Mouse (Mus musculus) T-helper 17 cell (primary cell): ENCODE results near the gene 2010111I01Rik.

Experiments used
- in situ Hi-C, 2 experiments: fragments of 300-600 bp; cut with MboI, MseI; formaldehyde crosslinking; loops; 1 replicate in 1 of 2; 2 replicates in 1 of 2; pipeline ENCODE4 v1.15.1; 2025; ENCODE audit warnings: high pct_unique_total_duplicates in 2 of 2

The 2010111I01Rik gene

DNA sequence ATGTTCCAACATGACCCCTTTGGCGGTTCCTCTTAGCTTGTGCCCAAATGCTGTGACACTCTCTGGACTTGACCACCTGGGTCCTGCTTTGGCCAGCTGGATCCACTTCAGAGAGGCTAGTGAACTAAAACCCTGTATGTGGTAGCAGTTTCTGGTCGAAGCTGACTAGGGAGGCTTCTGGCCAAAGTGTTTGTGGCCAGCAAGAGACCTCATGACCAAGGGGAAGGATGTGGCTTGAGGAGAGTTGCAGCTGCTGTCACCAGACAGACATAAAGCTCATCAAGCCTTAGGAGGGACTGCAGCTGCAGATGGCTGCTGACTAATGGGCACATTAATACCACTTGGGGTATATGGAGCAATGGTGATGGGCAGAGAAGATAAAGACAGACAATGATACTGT, 143.9 kb downstream of the 2010111I01Rik start:
- in situ Hi-C loops: loop anchor here in 1 of 2 experiments (25.0 kb wide), 1 partner anchor 971 kb away; the partner anchor contains the start of gene Zfp808

DNA sequence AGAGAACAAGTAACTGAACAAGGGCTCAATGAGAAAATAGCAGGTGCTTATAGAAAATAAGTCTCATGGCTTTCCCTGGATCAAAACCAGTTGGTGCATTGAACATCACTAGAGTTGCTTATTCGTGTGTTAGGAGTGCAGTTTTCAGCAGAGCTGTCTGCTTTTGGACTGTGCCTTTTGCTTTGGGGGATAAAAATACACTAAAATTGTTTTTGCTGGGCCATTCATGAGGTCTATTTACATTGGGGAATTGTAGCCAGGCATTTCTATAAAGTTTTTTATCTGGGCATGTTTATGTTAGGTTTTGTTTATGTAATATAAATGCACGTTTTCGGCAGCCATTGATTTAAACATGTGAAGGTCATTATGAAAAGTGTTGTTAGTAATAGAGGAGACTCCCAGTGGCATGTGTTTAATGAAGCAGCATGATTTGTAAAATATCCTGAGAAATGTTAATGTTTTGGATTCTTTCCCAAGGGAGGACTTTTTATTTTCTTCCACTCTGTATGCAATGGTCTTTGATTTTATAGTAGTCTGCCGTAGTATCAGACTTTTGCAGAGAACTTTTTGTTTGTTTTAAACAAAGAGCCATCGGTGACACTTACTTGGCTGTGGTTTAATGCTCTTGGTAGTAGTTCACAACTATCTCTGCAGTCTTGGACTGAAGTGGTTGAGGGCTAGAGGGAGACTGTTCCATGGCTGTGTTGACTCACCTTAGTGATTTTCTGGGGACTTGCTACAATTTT, 146.8 kb downstream of the 2010111I01Rik start:
- in situ Hi-C loops: loop anchor here in 1 of 2 experiments (25.0 kb wide), 1 partner anchor 974 kb away; the partner anchor contains the start of gene Zfp808

DNA sequence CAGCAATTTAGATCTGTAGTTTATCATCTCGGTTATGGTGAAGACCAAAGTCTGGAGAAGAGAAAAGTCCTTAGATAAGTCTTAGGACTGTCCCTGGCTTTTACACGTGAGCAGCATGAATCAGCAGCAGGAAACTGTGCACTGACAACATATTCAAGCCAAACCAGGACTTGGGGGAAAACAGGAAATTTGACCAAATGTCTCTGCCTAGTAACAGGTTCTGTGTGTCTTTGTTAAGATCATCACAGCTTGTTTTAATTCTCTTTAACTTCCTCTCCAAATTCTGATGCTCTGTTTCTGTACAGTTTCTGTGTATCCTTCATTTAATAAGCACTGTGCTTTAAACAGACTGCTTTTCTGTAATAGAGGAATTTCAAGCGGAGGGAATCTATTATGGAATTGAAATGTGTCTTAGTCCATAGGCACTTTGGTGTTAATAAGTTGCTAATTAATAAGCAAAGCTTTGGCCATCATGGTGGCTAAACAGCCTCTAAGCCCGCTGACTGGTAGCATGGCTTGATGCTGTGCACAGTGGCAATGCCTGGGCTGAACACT, 147.4 kb downstream of the 2010111I01Rik start:
- in situ Hi-C loops: loop anchor here in 1 of 2 experiments (25.0 kb wide), 1 partner anchor 975 kb away; the partner anchor contains the start of gene Zfp808

DNA sequence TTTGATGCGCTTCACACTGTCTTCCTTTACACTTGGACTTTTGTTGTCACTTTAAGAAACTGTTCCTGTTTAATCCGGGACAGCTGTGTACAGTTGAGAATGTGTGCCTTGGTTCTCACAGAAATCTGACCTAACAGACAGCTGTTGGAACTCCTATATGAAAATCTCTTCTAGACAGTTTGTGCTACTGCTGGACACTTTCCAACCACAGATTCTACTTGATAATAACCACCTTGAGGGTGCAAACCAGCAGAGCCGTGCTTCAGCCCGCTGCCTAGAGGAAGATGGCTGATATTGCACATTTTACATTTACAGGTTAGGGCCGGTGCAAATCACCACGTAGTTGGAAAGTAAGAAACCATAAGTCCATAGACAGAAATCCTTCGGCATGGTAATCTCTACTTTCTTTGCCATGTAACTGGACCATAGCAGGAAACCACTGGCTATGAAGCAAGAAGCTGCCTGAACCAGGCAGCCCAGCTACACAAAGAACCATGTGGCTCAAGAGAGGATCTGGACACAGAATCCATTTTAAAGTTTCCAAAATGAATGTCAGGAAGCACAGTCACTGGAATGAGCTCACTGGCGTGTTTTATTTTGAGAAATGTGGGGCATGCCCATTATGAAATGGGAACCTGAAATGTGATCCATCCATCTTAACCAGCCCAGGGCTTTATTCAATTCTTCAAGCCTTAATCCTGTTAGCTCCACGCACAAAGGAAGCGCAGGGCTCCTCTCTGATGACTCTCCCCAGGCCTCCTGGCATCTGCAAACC, 148.1 kb downstream of the 2010111I01Rik start:
- in situ Hi-C loops: loop anchor here in 1 of 2 experiments (25.0 kb wide), 1 partner anchor 975 kb away; the partner anchor contains the start of gene Zfp808

DNA sequence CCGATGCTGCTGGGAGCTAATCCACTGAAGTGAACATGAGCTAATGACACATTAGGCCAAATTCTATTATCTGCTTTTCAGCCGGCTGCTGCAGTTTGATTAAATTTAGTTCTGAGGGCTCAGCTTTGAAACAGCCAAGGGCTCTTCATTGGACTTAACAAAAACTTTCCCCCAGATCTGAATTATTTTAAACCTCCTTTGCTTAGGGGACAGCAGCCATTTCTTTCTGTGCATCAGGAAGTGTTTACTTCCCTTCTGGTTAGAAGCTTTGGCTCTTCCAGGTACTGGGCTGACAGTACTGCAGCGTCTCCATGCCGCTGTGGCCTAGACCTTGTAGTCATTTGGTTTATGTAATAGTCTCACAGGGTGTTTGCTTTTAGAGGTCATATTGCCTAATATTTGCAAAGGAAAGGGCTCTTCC, 149.2 kb downstream of the 2010111I01Rik start:
- in situ Hi-C loops: loop anchor here in 1 of 2 experiments (25.0 kb wide), 1 partner anchor 977 kb away; the partner anchor contains the start of gene Zfp808

GRCm38 (mm10) chr13:63115187-63115784, 150.6 kb downstream of the 2010111I01Rik start:
- in situ Hi-C loops: loop anchor here in 1 of 2 experiments (25.0 kb wide), 1 partner anchor 978 kb away; the partner anchor contains the start of gene Zfp808

DNA sequence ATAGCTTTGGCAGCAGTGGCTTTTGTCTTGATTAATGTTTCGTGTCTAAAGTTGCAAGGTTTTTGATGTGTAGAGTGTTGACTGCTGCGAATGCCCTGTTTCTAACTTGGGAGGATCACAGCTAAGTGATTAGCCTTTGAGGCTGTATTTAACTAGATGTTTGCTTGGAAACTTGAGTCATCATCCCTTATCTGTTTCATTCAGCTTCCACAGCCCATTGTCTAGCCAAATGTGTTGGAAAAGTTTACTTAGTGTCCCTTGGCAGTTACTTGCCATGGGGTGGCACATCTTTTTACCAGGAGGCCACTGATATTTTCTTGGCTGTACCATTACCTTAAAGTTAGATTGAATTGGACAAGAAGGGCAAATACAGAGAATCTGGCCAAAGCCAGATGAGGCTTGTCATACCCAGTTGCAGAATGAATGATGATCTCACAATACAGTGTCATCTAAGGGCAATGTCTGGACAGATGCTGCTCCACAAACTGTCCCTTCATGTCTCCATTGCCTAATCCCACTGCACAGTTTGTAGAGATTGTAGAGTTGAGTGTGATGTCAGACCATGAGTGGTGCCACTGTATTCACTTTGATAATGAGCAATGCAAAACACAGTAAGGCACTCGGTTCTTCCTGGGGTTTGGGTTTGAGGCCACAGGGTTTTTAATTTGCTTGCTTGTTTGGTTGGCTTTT, 152.9 kb downstream of the 2010111I01Rik start:
- in situ Hi-C loops: loop anchor here in 1 of 2 experiments (25.0 kb wide), 1 partner anchor 980 kb away; the partner anchor contains the start of gene Zfp808

DNA sequence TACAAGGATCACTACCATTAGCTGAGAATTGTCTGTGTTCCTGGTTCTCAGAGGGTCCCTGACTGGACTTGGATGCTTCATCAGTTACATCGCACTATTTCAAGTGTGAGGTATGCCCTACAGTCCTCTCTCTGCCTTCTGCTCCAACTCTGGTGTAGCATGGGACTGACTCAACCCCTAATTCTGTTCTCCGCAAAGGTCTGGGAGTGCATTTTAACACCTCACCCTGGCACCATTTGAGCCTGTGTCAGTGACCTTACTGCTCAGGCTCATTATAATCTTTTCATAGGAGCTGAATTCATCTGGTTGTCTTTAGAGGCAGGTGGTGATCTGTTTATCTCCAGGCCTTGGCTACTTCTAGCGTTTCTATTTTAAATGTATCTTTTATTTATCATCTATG, 154.0 kb downstream of the 2010111I01Rik start:
- in situ Hi-C loops: loop anchor here in 1 of 2 experiments (25.0 kb wide), 1 partner anchor 981 kb away; the partner anchor contains the start of gene Zfp808

- in situ Hi-C loops: loop anchor here in 1 of 2 experiments (25.0 kb wide), 1 partner anchor 983 kb away; the partner anchor contains the start of gene Zfp808
Measured at GRCm38 (mm10) chr13:63120296-63120695, 155.6 kb downstream of the 2010111I01Rik start.

- in situ Hi-C loops: loop anchor here in 1 of 2 experiments (25.0 kb wide), 1 partner anchor 984 kb away; the partner anchor contains the start of gene Zfp808
Measured at GRCm38 (mm10) chr13:63121747-63122146, 157.1 kb downstream of the 2010111I01Rik start.

GRCm38 (mm10) chr13:63126206-63126605, 161.5 kb downstream of the 2010111I01Rik start:
- in situ Hi-C loops: no loop called here

- in situ Hi-C loops: no loop called here
Measured at GRCm38 (mm10) chr13:63127516-63127915, 162.8 kb downstream of the 2010111I01Rik start.

DNA sequence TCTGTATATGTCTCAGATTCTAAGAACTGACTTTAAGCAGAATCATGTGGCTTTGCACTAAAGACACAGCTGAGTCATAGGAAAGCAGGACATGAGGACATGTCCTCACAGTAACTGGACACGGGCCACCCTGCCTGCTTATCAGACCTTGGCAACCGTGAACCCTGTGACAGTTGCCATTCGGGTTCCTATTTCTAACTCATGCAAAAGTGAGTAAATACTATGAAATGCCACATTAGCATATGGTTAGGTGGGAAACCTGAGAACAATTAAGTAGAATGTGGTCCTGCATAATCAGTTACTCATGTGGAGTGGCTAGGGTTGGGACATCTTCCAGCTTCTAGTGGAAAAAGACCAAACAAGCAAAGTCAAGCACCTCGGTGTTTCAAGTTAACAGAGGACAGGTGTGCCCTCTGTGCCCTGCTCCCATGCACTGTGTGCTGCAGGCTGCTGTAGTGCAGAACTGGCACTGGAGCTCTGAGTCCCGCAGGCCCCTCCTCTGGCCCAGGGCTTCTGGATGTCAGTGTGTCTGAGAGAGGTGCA, 170.3 kb downstream of the 2010111I01Rik start:
- in situ Hi-C loops: loop anchor here (5.0 kb wide), 2 partner anchors 82 to 182 kb away; no protein-coding TSS in a partner anchor

DNA sequence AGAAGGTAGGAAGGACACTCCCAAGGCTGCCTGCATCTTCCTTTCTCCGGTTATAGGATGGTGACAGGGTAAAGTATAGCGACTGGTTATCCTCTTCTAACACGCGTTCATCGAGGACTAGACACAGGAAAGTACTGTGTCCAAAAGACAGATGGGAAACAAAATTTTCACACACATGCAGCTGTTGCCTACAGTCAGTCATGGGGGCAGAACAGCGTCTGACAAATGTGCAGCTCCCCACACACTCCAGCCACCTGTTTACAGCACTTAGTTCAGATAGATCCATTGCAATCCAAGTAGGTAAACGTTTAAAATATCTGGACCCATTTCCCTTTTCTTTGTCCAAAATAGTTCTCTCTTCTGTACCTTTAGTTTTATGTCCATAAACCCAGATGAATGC, 171.3 kb downstream of the 2010111I01Rik start:
- in situ Hi-C loops: loop anchor here (5.0 kb wide), 2 partner anchors 81 to 181 kb away; no protein-coding TSS in a partner anchor

GRCm38 (mm10) chr13:63136775-63137174, 172.1 kb downstream of the 2010111I01Rik start:
- in situ Hi-C loops: loop anchor here (5.0 kb wide), 2 partner anchors 81 to 181 kb away; no protein-coding TSS in a partner anchor

GRCm38 (mm10) chr13:63138376-63139048, 173.8 kb downstream of the 2010111I01Rik start:
- in situ Hi-C loops: loop anchor here (5.0 kb wide), 2 partner anchors 79 to 179 kb away; no protein-coding TSS in a partner anchor

- in situ Hi-C loops: loop anchor here (5.0 kb wide), 2 partner anchors 78 to 178 kb away; no protein-coding TSS in a partner anchor
Measured at GRCm38 (mm10) chr13:63139463-63140226, 175.0 kb downstream of the 2010111I01Rik start.

- in situ Hi-C loops: no loop called here
Measured at GRCm38 (mm10) chr13:63140784-63141183, 176.1 kb downstream of the 2010111I01Rik start.
